Mouse (Mus musculus): ENCODE data around the gene Zfp786. TPM values are rescaled to one million over a fixed set of nuclear protein-coding genes. Genes with fewer than 3 reads are reported as not detected.
A peak's percentile ranks its signal among the peaks of the same experiment; 100 is the strongest.

Zfp786 gene
- total RNA-seq, 4 experiments from 2014 or later: 4.9 to 5.7 (median 5.0) TPM

DNA sequence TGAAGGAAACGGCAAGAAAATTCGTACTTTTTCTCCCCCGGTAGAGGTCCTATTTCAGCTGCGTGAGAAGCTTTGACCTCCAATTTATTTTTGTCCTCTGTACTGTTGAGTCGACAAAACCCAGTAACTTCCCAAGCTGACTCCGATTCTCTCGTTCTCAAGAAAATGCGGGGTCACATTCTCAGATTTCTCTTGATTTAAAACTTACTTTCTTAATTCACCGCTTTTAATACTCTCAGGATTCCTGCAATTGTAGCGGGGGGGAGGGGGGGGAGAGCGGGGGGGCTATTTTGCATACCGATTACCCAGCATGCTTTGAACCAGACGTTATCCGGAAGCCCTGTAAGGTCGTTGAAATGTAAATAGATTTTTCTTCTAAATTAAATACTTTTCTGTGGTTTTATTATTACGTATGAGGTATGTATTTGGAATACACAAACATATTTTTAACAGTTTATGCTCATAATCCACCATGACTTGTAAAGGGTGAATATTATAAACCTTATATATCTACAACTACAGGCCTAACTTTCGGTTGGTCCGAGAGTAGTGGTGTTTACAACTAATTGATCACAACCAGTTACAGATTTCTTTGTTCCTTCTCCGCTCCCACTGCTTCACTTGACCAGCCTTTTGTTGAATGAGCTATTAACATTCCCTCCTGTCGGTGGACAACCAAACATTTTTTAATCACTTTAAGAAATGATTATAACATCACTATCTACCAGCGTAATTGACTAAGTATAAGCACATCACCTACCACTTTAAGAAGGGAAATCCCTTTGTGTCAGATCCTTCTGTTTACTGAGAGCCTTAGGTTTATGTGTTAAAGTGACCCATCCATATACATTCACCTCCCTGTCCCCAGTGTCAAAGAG lies 49.3 kb downstream of the Zfp786 start:
- DNase-seq (ENCODE audit: low spot score in 2 of 2): peak in 1 of 2 experiments; percentile 33

- DNase-seq (ENCODE audit: low spot score in 2 of 2): no peak
Observed at GRCm38 (mm10) chr6:47780576-47781013, 50.1 kb downstream of the Zfp786 start.

DNA sequence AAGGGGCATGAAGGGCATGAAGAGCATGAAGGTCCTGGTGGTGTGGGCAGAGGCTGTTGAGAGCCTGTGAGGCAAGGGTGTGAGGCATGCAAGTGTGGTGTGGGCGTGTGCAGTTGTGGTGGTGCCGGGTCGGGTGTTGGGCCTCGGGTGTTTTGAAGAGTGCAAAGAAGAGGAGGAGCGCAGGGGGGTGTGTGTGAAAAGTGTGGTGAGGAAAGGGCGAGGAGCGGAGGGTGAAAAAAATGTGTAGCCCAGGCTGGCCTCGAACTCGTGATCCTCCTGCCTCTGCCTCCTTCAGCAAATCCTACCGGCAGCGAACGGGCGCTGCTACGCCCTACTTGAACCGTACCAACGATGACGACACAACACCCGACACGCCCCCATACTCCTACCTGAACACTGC lies 58.9 kb downstream of the Zfp786 start:
- peak in 1 of 2 experiments; percentile 13 for DNase-seq (ENCODE audit: low spot score in 2 of 2)

- DNase-seq (ENCODE audit: low spot score in 2 of 2): peak in 1 of 2 experiments; percentile 3
Observed at GRCm38 (mm10) chr6:47771113-47771512, 59.6 kb downstream of the Zfp786 start.

DNA sequence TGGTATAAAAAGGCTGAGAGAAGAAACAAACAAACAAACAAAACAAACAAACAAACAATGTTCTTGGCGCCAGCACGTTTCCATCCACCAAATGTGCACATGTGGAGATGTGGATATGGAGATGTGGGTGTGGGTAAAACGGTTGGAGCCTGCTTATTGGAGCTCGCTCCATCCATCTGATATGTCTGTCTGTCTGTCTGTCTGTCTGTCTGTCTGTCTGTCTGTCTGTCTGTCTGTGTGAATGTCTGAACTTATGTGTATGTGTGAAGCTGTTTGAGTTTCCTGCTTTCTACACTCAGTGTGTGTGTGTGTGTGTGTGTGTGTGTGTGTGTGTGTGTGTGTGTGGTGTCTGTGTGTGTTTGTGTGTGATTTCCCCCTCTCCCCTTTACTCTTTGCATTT lies 60.8 kb downstream of the Zfp786 start:
- DNase-seq (ENCODE audit: low spot score in 2 of 2): peak in 1 of 2 experiments; percentile 27

Small RNAs within 50 kb of the gene (microRNA-seq; reads per million reads assigned to microRNA genes)
- 0 to 0.96 reads per million in 2 experiments for gene Mir704

Other genes with a start within 250 kb of the Zfp786 start
- 10 to 100 TPM; 11.9 to 17.5 (median 12.8) TPM for gene Ezh2, start 235.5 kb downstream of the Zfp786 start, total RNA-seq (2022)
- 10 to 100 TPM; 55.5 to 94.5 (median 72.9) TPM for gene Pdia4, start 17.4 kb downstream of the Zfp786 start, total RNA-seq (2022)
- 10 to 100 TPM; 21.2 to 27.1 (median 24.1) TPM for gene Zfp398, start 4.8 kb upstream of the Zfp786 start, total RNA-seq (2022)
- gene Zfp282, start 46.3 kb upstream of the Zfp786 start, total RNA-seq (2022): 10 to 100 TPM; 11.8 to 15.1 (median 12.4) TPM
- 10 to 100 TPM; 20.1 to 24.0 (median 21.5) TPM for gene Zfp212, start 89.6 kb upstream of the Zfp786 start, total RNA-seq (2022)
- gene Zfp956, start 122.5 kb upstream of the Zfp786 start, total RNA-seq (2022): 10 to 100 TPM; 17.9 to 25.6 (median 22.3) TPM
- gene Zfp777, start 218.0 kb upstream of the Zfp786 start, total RNA-seq (2022): 10 to 100 TPM; 32.7 to 40.3 (median 37.8) TPM